Mouse (Mus musculus) embryonic facial prominence, embryonic 12.5 days (tissue): ENCODE results near the gene Mrtfb. TPM values are rescaled to one million over a fixed set of nuclear protein-coding genes. Genes with fewer than 3 reads are reported as not detected.

ENCODE experiments used
- ATAC-seq: fragments of 200-750 bp; cut with Nextera tagmentation; 2 replicates; pipeline ENCODE4 v1.8.0; 2017; ENCODE audit not compliant: insufficient number of reproducible peaks, insufficient read depth, low FRiP score, low TSS enrichment
- H3K27ac ChIP-seq: fragments of 300-500 bp; sonication (generic); 2 replicates; pipeline ENCODE4 v1.5.1; 2016; ENCODE audit warnings: mild to moderate bottlenecking
- H3K27me3 ChIP-seq: fragments of 300-500 bp; sonication (generic); 2 replicates; pipeline ENCODE4 v1.6.1; 2016; ENCODE audit warnings: mild to moderate bottlenecking, moderate library complexity
- H3K36me3 ChIP-seq: fragments of 300-500 bp; sonication (generic); 2 replicates; pipeline ENCODE4 v1.6.1; 2016; ENCODE audit warnings: mild to moderate bottlenecking
- H3K4me1 ChIP-seq: fragments of 300-500 bp; sonication (generic); 2 replicates; pipeline ENCODE4 v1.6.1; 2016
- H3K4me2 ChIP-seq: fragments of 300-500 bp; sonication (generic); replicated peaks from 2 replicates; pipeline ENCODE4 v1.6.1; 2016; ENCODE audit warnings: mild to moderate bottlenecking, moderate library complexity
- H3K4me3 ChIP-seq: fragments of 300-500 bp; sonication (generic); 2 replicates; pipeline ENCODE4 v1.5.1; 2016; ENCODE audit warnings: mild to moderate bottlenecking
- H3K9ac ChIP-seq: fragments of 300-500 bp; sonication (generic); 2 replicates; pipeline ENCODE4 v1.6.1; 2016; ENCODE audit warnings: mild to moderate bottlenecking, moderate library complexity
- H3K9me3 ChIP-seq: fragments of 300-500 bp; sonication (generic); 2 replicates; pipeline ENCODE4 v1.6.1; 2016; ENCODE audit warnings: mild to moderate bottlenecking, moderate library complexity
- WGBS: fragments of 180-500 bp; shearing (Covaris S2); methylation state at CpG from one replicate; pipeline ENCODE4 v1.1.7; 2016; 5-methylcytosine and 5-hydroxymethylcytosine counted together
- polyA plus RNA-seq: library from polyadenylated mRNA; unstranded; fragments of >200 nt; fragmentation: Nextera tagmentation; extraction: Ambion mirVana; gene quantifications from 2 replicates; pipeline ENCODE4 v1.2.1, GENCODE M21; 2016

Mrtfb gene
- polyA plus RNA-seq, 1 experiment from 2014 or later: 25.3 TPM

GRCm38 (mm10) chr16:13410760-13411159, 154.5 kb downstream of the Mrtfb start:
- no peaks in the 10 kb centered on the region for H3K9me3 ChIP-seq
- H3K4me2 ChIP-seq: no peak overlapping the region
- ATAC-seq: no peak
- 85% methylated on average over 2 of the region's 2 CpGs for WGBS
- H3K4me3 ChIP-seq: no peak overlapping the region
- no peak overlapping the region for H3K27ac ChIP-seq
- no peaks in the 10 kb centered on the region for H3K27me3 ChIP-seq
- no peaks in the 10 kb centered on the region for H3K4me1 ChIP-seq
- no peak overlapping the region for H3K9ac ChIP-seq
- peaks cover 63% of the 10 kb centered on the region for H3K36me3 ChIP-seq

DNA sequence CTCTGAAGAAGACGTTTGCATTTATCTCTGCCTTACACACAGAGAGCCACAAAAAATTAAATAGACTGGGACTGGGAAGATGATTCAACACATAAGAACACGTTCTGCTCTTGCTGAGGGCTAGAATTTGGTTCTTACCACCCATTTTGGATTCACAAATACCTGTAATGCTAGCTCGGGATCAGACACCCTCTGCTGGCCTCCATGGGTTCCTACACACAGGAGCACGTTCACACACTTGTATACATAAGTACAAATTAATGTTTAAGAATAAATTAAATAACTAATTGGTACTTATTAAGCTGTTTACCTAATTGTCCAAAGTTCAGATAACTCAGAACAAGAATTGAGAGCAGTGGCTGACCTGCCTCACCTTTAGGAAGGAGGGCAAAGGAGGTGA, 155.2 kb downstream of the Mrtfb start:
- Histone ChIP-seq H3K4me2 (no peak overlapping the region), H3K4me3 (no peak overlapping the region), H3K27me3 (no peaks in the 10 kb centered on the region), H3K9me3 (no peaks in the 10 kb centered on the region), H3K9ac (no peak overlapping the region), H3K4me1 (no peaks in the 10 kb centered on the region), H3K36me3 (peaks cover 58% of the 10 kb centered on the region), H3K27ac (no peak overlapping the region)
- WGBS: 89% methylated on average over 4 of the region's 4 CpGs
- ATAC-seq: no peak

- Histone ChIP-seq H3K27ac (no peak overlapping the region), H3K4me3 (no peak overlapping the region), H3K9ac (no peak overlapping the region), H3K4me1 (no peaks in the 10 kb centered on the region), H3K4me2 (no peak overlapping the region), H3K36me3 (peaks cover 53% of the 10 kb centered on the region), H3K9me3 (no peaks in the 10 kb centered on the region), H3K27me3 (no peaks in the 10 kb centered on the region)
- WGBS: 88% methylated on average over 7 of the region's 7 CpGs
- ATAC-seq: no peak
Observed at GRCm38 (mm10) chr16:13414566-13414965, 158.3 kb downstream of the Mrtfb start.

- 82% methylated on average over 4 of the region's 4 CpGs for WGBS
- ATAC-seq: no peak
- H3K9ac ChIP-seq: no peak overlapping the region
- no peak overlapping the region for H3K27ac ChIP-seq
- no peak overlapping the region for H3K4me2 ChIP-seq
- H3K36me3 ChIP-seq: peaks cover 49% of the 10 kb centered on the region
- no peaks in the 10 kb centered on the region for H3K4me1 ChIP-seq
- no peaks in the 10 kb centered on the region for H3K27me3 ChIP-seq
- H3K4me3 ChIP-seq: no peak overlapping the region
- H3K9me3 ChIP-seq: no peaks in the 10 kb centered on the region
Observed at GRCm38 (mm10) chr16:13414972-13415371, 158.7 kb downstream of the Mrtfb start.

DNA sequence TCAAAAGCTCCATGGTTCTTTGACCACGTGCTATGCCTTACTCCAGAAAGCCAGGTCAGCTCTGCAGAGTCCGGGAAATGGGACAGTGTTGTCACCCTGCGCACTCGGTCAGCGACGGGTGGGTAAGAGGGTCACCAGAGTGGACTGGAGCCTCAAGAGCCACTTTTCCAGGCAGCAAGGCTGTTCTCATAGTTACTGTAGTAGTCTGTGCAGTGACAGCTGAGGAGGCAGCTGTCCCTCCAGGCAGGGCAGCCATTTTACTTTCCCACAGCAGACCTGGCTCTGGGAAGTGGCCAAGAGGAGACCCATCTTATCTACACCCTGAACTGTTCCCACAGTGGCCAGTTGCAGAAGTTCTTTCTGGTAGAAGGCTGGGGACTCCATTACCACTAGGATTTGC, 159.2 kb downstream of the Mrtfb start:
- Histone ChIP-seq H3K9me3 (no peaks in the 10 kb centered on the region), H3K4me1 (no peaks in the 10 kb centered on the region), H3K27ac (no peak overlapping the region), H3K4me2 (no peak overlapping the region), H3K4me3 (no peak overlapping the region), H3K9ac (no peak overlapping the region), H3K27me3 (no peaks in the 10 kb centered on the region), H3K36me3 (peaks cover 44% of the 10 kb centered on the region)
- WGBS: 97% methylated on average over 6 of the region's 6 CpGs
- peak; percentile 44; the same call in 1 of the 2 replicates for ATAC-seq

- no peak for ATAC-seq
- H3K4me3 ChIP-seq: no peak overlapping the region
- H3K4me2 ChIP-seq: no peak overlapping the region
- WGBS: 83% methylated on average over 10 of the region's 10 CpGs
- no peak overlapping the region for H3K9ac ChIP-seq
- peaks cover 34% of the 10 kb centered on the region for H3K36me3 ChIP-seq
- H3K4me1 ChIP-seq: no peaks in the 10 kb centered on the region
- no peaks in the 10 kb centered on the region for H3K9me3 ChIP-seq
- H3K27ac ChIP-seq: no peak overlapping the region
- H3K27me3 ChIP-seq: no peaks in the 10 kb centered on the region
Observed at GRCm38 (mm10) chr16:13416465-13416864, 160.2 kb downstream of the Mrtfb start.

DNA sequence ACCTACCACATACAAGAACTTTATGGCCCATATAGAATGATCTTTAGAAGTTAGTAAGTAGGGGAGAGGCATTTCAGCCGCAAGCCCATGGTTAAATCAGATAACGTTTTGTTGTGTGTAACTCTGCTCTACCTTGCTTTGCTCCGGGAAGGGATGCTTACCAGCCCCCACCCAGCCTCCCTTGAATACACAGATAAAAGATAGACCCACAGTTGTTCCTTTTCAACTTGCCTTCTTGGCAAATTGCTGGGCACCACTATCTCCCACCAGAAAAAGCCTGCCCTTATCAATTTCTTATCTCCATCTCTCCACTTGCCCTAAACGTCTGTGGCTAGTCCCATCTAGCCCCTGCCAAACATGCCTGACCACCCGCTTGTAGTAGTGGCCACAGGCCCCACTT, 161.6 kb downstream of the Mrtfb start:
- Histone ChIP-seq H3K4me1 (no peaks in the 10 kb centered on the region), H3K27me3 (no peaks in the 10 kb centered on the region), H3K4me2 (no peak overlapping the region), H3K36me3 (peaks cover 21% of the 10 kb centered on the region), H3K27ac (no peak overlapping the region), H3K4me3 (no peak overlapping the region), H3K9ac (no peak overlapping the region), H3K9me3 (no peaks in the 10 kb centered on the region)
- 83% methylated on average over 5 of the region's 5 CpGs for WGBS
- ATAC-seq: no peak

- no peaks in the 10 kb centered on the region for H3K27me3 ChIP-seq
- H3K9me3 ChIP-seq: no peaks in the 10 kb centered on the region
- no peak for ATAC-seq
- no peaks in the 10 kb centered on the region for H3K4me1 ChIP-seq
- peaks cover 7% of the 10 kb centered on the region; the same call in 1 of the 2 replicates for H3K36me3 ChIP-seq
- no peak overlapping the region for H3K4me3 ChIP-seq
- 81% methylated on average over 2 of the region's 2 CpGs for WGBS
- H3K9ac ChIP-seq: no peak overlapping the region
- no peak overlapping the region for H3K27ac ChIP-seq
- no peak overlapping the region for H3K4me2 ChIP-seq
Observed at GRCm38 (mm10) chr16:13419752-13420151, 163.5 kb downstream of the Mrtfb start.

- Histone ChIP-seq H3K27ac (no peak overlapping the region), H3K27me3 (no peaks in the 10 kb centered on the region), H3K4me3 (no peak overlapping the region), H3K9ac (no peak overlapping the region), H3K4me2 (no peak overlapping the region), H3K9me3 (no peaks in the 10 kb centered on the region), H3K4me1 (no peaks in the 10 kb centered on the region), H3K36me3 (no peaks in the 10 kb centered on the region)
- WGBS: 89% methylated on average over 3 of the region's 3 CpGs
- ATAC-seq: no peak
Observed at GRCm38 (mm10) chr16:13422522-13422921, 166.2 kb downstream of the Mrtfb start.

GRCm38 (mm10) chr16:13423587-13424355, 167.5 kb downstream of the Mrtfb start:
- Histone ChIP-seq H3K4me1 (no peaks in the 10 kb centered on the region), H3K27ac (no peak overlapping the region), H3K9me3 (no peaks in the 10 kb centered on the region), H3K4me2 (no peak overlapping the region), H3K9ac (no peak overlapping the region), H3K4me3 (no peak overlapping the region), H3K36me3 (no peaks in the 10 kb centered on the region), H3K27me3 (no peaks in the 10 kb centered on the region)
- ATAC-seq: no peak
- 82% methylated on average over 8 of the region's 8 CpGs for WGBS

DNA sequence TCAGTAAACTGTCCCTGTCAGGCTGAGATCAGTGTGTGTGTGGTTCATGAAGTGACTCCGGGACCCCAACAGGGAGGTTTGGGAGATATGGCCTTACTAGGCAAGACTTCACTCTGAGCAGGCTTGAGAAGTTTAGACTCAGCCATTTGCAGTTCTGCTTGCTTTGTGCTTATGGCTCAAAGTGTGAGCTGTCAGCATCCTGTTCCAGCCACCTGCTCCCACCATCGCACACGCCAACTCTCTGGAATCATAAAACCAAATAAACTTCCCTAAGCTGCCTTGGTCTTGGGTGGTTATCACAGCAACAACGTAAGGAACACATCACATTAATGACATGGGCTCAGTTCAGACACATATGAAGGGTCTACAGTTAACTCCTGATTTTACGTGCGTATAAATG, 169.5 kb downstream of the Mrtfb start:
- ATAC-seq: no peak
- no peaks in the 10 kb centered on the region for H3K9me3 ChIP-seq
- WGBS: 89% methylated on average over 6 of the region's 6 CpGs
- no peaks in the 10 kb centered on the region for H3K27me3 ChIP-seq
- no peak overlapping the region for H3K4me2 ChIP-seq
- H3K4me3 ChIP-seq: no peak overlapping the region
- no peaks in the 10 kb centered on the region for H3K4me1 ChIP-seq
- no peak overlapping the region for H3K9ac ChIP-seq
- no peaks in the 10 kb centered on the region for H3K36me3 ChIP-seq
- no peak overlapping the region for H3K27ac ChIP-seq

DNA sequence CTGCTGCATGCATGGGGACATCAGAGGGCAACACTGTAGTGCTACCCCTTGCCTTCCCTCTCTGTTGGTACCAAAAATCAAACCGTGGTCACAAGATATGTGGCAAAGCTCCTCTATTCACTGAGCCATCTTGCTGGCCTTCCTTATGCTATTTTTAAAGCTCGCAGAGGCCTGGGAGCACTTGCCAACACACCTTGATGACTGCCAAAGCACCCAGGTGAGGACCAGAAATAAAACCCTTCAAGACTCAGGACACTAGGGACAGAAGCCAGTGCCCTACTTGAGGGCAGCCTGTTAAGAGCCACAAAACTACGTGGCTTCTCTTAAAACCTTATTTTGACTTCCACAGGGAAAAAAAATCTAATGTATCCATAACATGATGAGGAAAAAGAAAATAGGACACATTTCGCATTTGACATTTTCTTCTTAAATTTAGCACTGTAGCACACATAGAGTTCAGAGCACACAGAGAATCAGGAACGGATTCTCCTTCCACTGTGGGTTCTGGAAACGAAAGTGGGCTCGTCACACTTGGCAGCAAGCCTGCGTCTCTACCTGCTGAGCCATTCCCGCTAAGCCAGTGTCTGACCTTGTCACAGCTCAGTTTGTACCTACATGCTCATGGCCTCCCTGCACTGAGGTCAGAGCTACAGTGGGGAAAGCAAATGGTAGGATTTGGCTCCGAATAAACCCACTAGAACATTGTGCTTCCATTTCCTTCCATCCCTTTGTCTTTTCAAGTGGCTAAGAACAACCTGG, 170.7 kb downstream of the Mrtfb start:
- Histone ChIP-seq H3K36me3 (no peaks in the 10 kb centered on the region), H3K4me2 (no peak overlapping the region), H3K27me3 (no peaks in the 10 kb centered on the region), H3K4me3 (no peak overlapping the region), H3K27ac (no peak overlapping the region), H3K9ac (no peak overlapping the region), H3K9me3 (no peaks in the 10 kb centered on the region), H3K4me1 (no peaks in the 10 kb centered on the region)
- ATAC-seq: no peak
- 82% methylated on average over 10 of the region's 10 CpGs for WGBS
